Mouse (Mus musculus) mesoderm, embryonic 11.5 days (tissue): ENCODE results near the gene Itgbl1.

Experiments used
- DNase-seq: peaks from one replicate; pipeline ENCODE4 v3.0.0-alpha.2; 2012; ENCODE audit warnings: low read depth, low spot score

The Itgbl1 gene

GRCm38 (mm10) chr14:123967996-123968395, 308.2 kb downstream of the Itgbl1 start:
- peak; percentile 12 for DNase-seq

- DNase-seq: no peak
Measured at GRCm38 (mm10) chr14:123990591-123991195, 330.9 kb downstream of the Itgbl1 start.
